Mouse (Mus musculus) c-Kit-negative CD71-positive TER-119-positive erythroid progenitor cells, embryonic 14.5 days (primary cell): Measurements from ENCODE around the gene Atp6ap1l.
"Not testable (repeated sequence)": the region's sequence is repeated elsewhere in the genome, so short reads cannot be mapped to it uniquely, and the experiment has no call there.

Source experiments
- DNase-seq: peaks from one replicate; pipeline ENCODE4 v3.0.0-alpha.2; 2013; ENCODE audit warnings: low read depth, low spot score

Atp6ap1l gene

GRCm38 (mm10) chr13:90905176-90905575 is at the start of gene Atp6ap1l:
Gene Atp6ap1l, minus strand, starts transcription at chr13:90905355.
- no peak for DNase-seq

- DNase-seq: no peak
Observed at GRCm38 (mm10) chr13:90939600-90939999, 34.4 kb upstream of the Atp6ap1l start.

- peak; percentile 50 for DNase-seq
Observed at GRCm38 (mm10) chr13:90939192-90939591, 34.0 kb upstream of the Atp6ap1l start.

GRCm38 (mm10) chr13:90935852-90936251 is 30.7 kb upstream of the Atp6ap1l start:
- DNase-seq: no peak

GRCm38 (mm10) chr13:90933256-90933655 is 28.1 kb upstream of the Atp6ap1l start:
- DNase-seq: no peak

- peak; percentile 48 for DNase-seq
Observed at GRCm38 (mm10) chr13:90929847-90930246, 24.7 kb upstream of the Atp6ap1l start.

- DNase-seq: not testable (repeated sequence)
Observed at GRCm38 (mm10) chr13:90928266-90928665, 23.1 kb upstream of the Atp6ap1l start.

- no peak for DNase-seq
Observed at GRCm38 (mm10) chr13:90926938-90927633, 21.9 kb upstream of the Atp6ap1l start.

- no peak for DNase-seq
Observed at GRCm38 (mm10) chr13:90926125-90926765, 21.1 kb upstream of the Atp6ap1l start.

- no peak for DNase-seq
Observed at GRCm38 (mm10) chr13:90925191-90925590, 20.0 kb upstream of the Atp6ap1l start.

GRCm38 (mm10) chr13:90924072-90924471 is 18.9 kb upstream of the Atp6ap1l start:
- DNase-seq: no peak

- DNase-seq: not testable (repeated sequence)
Observed at GRCm38 (mm10) chr13:90923617-90924016, 18.5 kb upstream of the Atp6ap1l start.

- DNase-seq: peak; percentile 92
Observed at GRCm38 (mm10) chr13:90922751-90923612, 17.8 kb upstream of the Atp6ap1l start, which contains the start of gene Rps23. Gene Rps23, plus strand, starts transcription at chr13:90922958.

GRCm38 (mm10) chr13:90914721-90915120 is 9.6 kb upstream of the Atp6ap1l start:
- DNase-seq: no peak

- no peak for DNase-seq
Observed at GRCm38 (mm10) chr13:90913675-90914192, 8.6 kb upstream of the Atp6ap1l start.

GRCm38 (mm10) chr13:90912760-90913674 is 7.9 kb upstream of the Atp6ap1l start:
- no peak for DNase-seq

- no peak for DNase-seq
Observed at GRCm38 (mm10) chr13:90907376-90907775, 2.2 kb upstream of the Atp6ap1l start.

- DNase-seq: no peak
Observed at GRCm38 (mm10) chr13:90896821-90897220, 8.3 kb downstream of the Atp6ap1l start.

GRCm38 (mm10) chr13:90896098-90896497 is 9.1 kb downstream of the Atp6ap1l start:
- DNase-seq: no peak

- no peak for DNase-seq
Observed at GRCm38 (mm10) chr13:90894819-90895218, 10.3 kb downstream of the Atp6ap1l start.

GRCm38 (mm10) chr13:90890111-90890510 is 15.0 kb downstream of the Atp6ap1l start:
- DNase-seq: no peak
